Mouse (Mus musculus) urinary bladder, postnatal 0 days (tissue): ENCODE results near the gene Olfr469. TPM values are rescaled to one million over a fixed set of nuclear protein-coding genes. Genes with fewer than 3 reads are reported as not detected.

Experiments used
- polyA plus RNA-seq: library from polyadenylated mRNA; unstranded; fragments of >200 nt; fragmentation: Nextera tagmentation; extraction: Ambion mirVana; gene quantifications from 2 replicates; pipeline ENCODE4 v1.2.1, GENCODE M21; 2015

The Olfr469 gene
- polyA plus RNA-seq = not detected in 2 replicates

DNA sequence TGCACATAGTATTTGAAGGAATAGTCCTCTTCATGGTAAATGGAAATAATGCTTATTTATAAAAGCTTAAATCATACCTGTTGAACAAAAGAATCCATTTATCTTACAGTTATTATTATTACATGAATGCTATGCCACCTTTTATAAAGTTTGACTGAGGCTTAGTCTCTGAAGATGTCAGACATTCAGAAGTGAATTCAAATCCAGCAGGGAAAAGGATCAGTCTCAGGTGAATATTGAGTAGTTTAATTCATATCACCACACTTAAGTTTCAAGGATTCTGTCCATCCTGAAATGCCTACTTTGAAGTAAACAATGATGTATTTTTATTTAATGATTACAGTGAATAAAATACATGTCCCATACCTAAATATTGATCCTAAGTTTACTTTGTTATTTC lies at the start of gene Olfr469:
Gene Olfr469 (minus strand): TSS at position 101 of the 400 bp plus-strand sequence.

GRCm38 (mm10) chr7:107847390-107847789 lies 22.0 kb upstream of the Olfr469 start, which contains the start of gene Olfr470:
Gene Olfr470 (minus strand): TSS chr7:107847490.

DNA sequence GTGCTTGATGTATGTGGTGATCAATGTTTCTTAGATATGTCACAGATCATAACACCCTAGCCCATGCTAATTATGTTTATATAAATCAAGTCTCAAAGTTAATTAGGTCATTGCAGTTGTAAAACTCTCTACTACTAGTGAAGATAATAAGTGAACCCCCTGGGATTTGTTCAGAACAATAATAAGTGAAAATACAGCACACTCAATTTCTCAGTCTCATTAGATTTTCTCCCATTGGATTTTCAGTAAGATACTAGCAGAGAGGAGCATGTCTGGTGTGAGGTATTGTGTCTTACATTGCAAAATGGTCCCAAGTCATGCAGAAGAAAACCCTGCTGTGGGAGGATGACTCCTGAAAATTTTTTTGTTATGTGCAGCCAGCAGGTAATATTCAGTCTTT lies 13.4 kb downstream of the Olfr469 start, which contains the start of gene Olfr467:
Gene Olfr467 (plus strand): TSS at position 301 of the 400 bp plus-strand sequence.

GRCm38 (mm10) chr7:107801108-107801507 lies 24.2 kb downstream of the Olfr469 start, which contains the start of gene Ovch2:
Gene Ovch2 (minus strand): TSS chr7:107801208.

Other genes with a start within 250 kb of the Olfr469 start
- 41.2 and 45.1 TPM in 2 replicates for gene Ppfibp2, start 230.3 kb downstream of the Olfr469 start, polyA plus RNA-seq
- not detected in 2 replicates for gene 5330417H12Rik, start 200.4 kb downstream of the Olfr469 start, polyA plus RNA-seq
- gene Cyb5r2, start 67.5 kb downstream of the Olfr469 start, polyA plus RNA-seq = 0.34 and 0.39 TPM in 2 replicates
- not detected in 2 replicates for gene Ovch2, start 24.3 kb downstream of the Olfr469 start, polyA plus RNA-seq
- not detected in 2 replicates for gene Olfr467, start 13.3 kb downstream of the Olfr469 start, polyA plus RNA-seq
- gene Olfr470, start 21.9 kb upstream of the Olfr469 start, polyA plus RNA-seq = not detected in 2 replicates
- gene Olfr472, start 72.4 kb upstream of the Olfr469 start, polyA plus RNA-seq = not detected in 2 replicates
- gene Olfr473, start 104.9 kb upstream of the Olfr469 start, polyA plus RNA-seq = not detected in 2 replicates
- not detected in 2 replicates for gene Olfr474, start 129.1 kb upstream of the Olfr469 start, polyA plus RNA-seq
- gene Olfr476, start 139.3 kb upstream of the Olfr469 start, polyA plus RNA-seq = not detected in 2 replicates
- not detected in 2 replicates for gene Olfr477, start 161.2 kb upstream of the Olfr469 start, polyA plus RNA-seq
- gene Olfr478, start 208.4 kb upstream of the Olfr469 start, polyA plus RNA-seq = not detected in 2 replicates
- not detected in 2 replicates for gene Olfr479, start 225.2 kb upstream of the Olfr469 start, polyA plus RNA-seq
- gene Olfr480, start 241.8 kb upstream of the Olfr469 start, polyA plus RNA-seq = not detected in 2 replicates